Mouse (Mus musculus) A20 (cell line): ENCODE results near the gene Atp6v1b1.

Source experiments
- DNase-seq: peaks from one replicate; pipeline ENCODE4 v3.0.0-alpha.2; 2011; ENCODE audit warnings: low read depth, low spot score

Gene Atp6v1b1

DNA sequence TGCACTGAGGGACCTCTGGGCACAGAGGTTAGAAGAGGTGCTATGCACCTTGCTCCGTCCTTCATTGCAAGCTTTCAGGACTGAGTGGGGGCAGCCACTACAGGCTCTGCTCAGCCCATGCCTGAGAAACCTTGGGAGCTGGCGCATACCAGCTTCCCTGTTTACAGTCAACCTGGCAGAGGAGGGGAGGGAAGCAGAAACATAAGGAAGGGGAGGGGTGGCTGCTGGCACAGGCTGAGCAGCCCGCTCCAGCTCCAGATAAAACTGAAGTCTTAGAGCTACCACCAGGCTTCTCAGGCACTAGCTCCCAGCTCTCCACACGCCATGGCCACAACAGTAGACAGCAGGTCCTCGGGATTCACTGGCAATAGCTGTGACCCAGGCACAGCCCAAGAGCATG, at the start of gene Atp6v1b1:
Gene Atp6v1b1, plus strand, starts transcription at position 230 of the 400 bp plus-strand sequence.
- DNase-seq: no peak

DNA sequence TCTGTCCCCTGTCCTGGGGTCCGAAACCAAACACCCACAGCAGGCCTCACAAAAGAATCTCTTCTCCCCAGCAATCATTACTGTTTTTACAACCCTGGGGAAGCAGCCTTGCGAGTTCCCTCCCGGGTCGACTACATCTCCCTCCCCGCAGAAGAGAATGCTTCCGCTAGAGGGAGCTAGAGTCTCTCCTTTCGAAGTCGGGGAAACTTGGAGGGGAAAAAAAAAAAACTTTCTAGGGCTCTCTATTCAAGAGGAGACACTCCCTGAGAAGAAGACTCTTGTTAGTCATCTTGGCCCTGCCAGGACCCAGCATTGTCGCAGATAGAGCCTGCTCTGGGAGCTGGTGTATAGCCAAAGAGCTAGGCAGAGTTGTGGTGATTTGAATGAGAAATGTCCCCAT, 49.0 kb upstream of the Atp6v1b1 start:
- peak; percentile 48 for DNase-seq

GRCm38 (mm10) chr6:83695731-83696130, 47.1 kb upstream of the Atp6v1b1 start:
- no peak for DNase-seq

GRCm38 (mm10) chr6:83696684-83697083, 46.1 kb upstream of the Atp6v1b1 start:
- no peak for DNase-seq

GRCm38 (mm10) chr6:83697932-83698331, 44.9 kb upstream of the Atp6v1b1 start:
- DNase-seq: no peak

GRCm38 (mm10) chr6:83699971-83700370, 42.8 kb upstream of the Atp6v1b1 start:
- DNase-seq: no peak

- no peak for DNase-seq
Measured at GRCm38 (mm10) chr6:83701001-83701400, 41.8 kb upstream of the Atp6v1b1 start.

- DNase-seq: no peak
Measured at GRCm38 (mm10) chr6:83702146-83702999, 40.4 kb upstream of the Atp6v1b1 start.

GRCm38 (mm10) chr6:83703000-83703721, 39.6 kb upstream of the Atp6v1b1 start:
- no peak for DNase-seq

- DNase-seq: no peak
Measured at GRCm38 (mm10) chr6:83703722-83704078, 39.1 kb upstream of the Atp6v1b1 start.

- no peak for DNase-seq
Measured at GRCm38 (mm10) chr6:83704294-83704693, 38.5 kb upstream of the Atp6v1b1 start.

DNA sequence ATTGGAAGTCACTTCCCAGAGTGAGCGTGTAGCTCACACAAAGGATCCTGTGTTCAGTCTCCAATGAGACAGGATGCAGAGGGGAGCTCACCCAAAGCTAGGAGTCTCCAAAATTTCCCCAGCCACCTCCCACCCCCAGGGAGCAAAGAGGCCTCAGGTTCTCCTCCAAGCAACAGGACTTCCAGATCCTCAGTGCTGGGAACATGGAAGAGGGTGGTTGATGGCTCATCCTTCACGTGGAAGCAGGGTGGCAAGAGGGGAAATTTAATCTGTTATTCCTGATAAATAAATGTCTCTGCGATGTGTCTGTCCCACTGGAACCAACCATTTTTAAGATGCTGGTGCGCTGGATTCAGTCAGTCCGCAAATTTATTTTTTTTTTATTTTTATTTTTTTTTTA, 38.1 kb upstream of the Atp6v1b1 start:
- DNase-seq: no peak

GRCm38 (mm10) chr6:83707738-83708510, 34.9 kb upstream of the Atp6v1b1 start:
- DNase-seq: no peak

DNA sequence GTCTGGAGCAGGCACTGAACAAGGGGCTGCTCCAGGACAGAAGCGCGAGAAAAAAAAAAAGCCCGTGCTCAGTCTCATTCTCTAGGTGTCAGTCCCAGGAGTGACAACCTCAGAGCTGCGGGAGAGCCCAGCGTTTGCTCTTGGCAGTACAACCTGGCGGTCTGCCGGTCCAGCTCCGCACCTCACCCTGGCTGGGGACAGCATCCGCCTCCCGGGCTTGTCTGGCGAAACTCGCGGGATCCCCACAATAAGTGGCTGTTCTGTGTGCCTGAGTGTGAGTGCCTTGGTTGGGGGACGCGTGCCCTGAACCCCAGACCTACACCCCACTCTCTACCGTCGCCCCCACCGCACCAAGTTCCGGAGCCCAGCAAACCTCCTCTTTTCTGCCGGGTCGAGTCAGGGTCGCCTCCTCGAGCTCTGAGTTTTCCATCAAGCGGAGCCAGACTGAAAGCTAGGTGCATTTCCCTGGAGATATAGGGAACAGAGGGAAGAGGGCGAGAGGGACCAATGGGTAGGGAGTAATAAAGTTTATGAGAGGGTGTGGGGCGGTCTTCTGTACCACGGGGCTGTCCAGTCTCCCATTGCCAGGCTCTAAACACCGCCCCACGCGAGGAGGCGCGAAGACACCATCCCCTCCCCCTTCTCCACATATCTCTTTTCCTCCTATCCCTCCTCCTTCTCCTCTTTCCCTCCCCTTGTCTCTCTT, 32.3 kb upstream of the Atp6v1b1 start:
- DNase-seq: no peak

DNA sequence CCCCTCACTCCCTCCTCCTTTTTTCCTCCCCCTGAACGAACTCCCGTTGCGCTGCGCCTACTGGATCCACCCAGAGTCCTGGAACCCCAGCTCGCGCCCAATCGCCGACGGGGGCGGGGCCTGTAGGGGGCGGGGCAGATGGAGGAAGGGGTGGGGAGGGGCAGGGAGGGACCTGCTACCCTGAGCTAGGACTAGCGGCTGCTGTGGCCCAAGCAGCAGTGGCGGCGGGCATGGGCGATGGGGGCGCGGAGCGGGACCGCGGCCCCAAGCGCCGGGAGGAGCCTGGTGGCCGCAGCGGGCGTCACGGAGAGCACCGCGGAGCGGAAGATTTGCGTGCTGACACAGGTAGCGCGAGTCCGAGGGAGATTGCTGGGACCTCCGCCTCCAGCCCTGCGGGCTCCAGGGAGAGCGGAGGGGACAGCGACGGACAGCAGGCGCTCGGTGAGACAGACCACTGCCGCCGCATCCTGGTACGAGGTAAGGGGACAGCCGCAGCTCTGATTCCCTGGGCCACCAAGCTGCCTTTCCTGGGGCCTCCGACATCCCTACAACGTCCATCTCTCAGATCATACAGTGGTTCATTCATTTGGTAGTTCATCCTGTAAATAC, 31.6 kb upstream of the Atp6v1b1 start, which contains the start of gene Vax2:
Gene Vax2, plus strand, starts transcription at position 198 of the 609 bp plus-strand sequence.
- DNase-seq: peak; percentile 42

DNA sequence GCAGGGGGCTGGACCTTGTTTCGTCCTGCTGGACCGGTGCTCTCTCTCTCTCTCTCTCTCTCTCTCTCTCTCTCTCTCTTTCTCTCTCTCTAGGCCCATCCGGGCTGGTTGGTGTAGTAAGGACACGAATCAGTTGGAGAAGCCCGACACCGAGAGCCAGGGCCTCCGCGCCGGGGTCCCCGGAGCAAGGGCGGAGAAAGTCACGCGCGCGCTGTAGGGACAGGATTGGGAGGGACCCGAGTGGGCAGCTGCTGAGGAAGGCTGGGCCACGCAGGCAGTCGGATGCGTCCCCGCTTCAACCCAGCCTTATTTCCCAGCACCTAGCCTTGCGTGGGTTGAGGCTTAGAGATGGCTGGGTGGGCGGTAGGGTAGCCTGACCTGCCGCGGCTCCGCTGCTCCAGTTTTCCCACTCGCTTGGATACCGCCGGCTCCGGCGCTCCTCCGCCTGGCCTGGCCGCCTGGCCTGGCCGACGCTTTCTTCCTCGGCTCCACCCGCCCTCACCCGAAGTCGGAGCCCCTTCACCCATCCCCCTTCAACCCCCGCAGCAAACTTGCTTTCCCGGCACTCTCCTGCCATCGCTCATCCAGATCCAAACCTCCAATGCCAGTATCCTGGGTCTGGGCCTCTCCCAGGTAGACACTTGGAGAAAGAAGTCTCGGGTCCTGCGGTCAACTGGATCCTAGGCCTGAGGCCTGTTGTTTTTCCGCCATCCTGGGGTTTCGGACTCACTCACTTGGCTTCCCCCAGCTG, 30.9 kb upstream of the Atp6v1b1 start:
- no peak for DNase-seq

- DNase-seq: no peak
Measured at GRCm38 (mm10) chr6:83713271-83714136, 29.3 kb upstream of the Atp6v1b1 start.

DNA sequence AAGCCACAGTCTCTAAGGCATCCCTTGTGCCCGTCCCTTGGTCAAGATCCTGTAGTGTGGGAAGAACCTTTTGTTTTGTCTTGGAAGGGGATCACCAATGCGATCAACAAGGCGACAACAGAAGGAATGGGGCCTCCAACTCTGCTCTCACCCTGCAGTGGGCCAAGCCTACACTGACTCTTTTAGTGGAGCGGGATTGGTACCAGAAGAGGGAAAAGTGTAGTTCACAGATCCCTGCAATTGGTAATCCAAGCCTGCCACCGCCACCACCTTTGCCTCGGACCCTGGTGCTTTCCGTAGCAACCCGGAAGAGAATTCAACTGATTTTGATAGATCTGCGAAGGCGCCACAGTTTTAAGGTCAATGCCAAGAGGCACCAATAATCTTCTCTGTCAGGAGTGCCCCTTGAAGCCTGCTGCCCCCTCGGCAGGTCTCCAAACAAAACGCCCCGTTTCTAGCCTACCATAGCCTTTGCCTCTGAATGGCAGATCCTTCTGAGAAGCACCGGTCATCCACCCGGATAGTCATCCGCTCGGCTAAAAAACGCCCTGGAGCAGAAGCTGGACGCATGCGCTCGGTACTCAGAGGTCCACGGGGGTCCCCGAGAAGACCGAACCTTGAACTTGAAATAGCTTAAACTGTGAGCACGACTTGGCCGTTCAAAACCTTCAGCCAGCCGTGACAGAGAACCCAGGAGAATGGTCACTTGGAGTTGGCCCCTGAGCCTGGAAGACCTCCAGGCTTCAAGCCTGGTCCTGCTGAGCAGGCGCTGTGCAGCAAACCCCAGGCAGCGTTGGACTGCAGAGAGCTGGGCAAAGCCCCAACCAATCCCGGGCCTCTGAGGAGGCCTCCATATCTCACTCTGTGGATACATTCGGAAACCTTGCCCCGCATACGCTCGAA, 28.3 kb upstream of the Atp6v1b1 start:
- no peak for DNase-seq
